Mouse (Mus musculus) left cerebral cortex, adult 6 months (tissue): ENCODE data around the gene Cep78. TPM values are rescaled to one million over a fixed set of nuclear protein-coding genes. Genes with fewer than 3 reads are reported as not detected.

ENCODE experiments used
- long read RNA-seq, 2 experiments: library from polyadenylated mRNA; unstranded; transcript quantifications; one replicate each; pipeline ENCODE4 v2.0.0; 2019 to 2020
- polyA plus RNA-seq: library from polyadenylated mRNA; unstranded; fragments of <200 nt; fragmentation: Nextera tagmentation; gene quantifications from 2 replicates; pipeline ENCODE4 v1.2.3, GENCODE M21; 2021

Cep78 gene
- polyA plus RNA-seq = 3.7 and 3.8 TPM in 2 replicates
- long read RNA-seq, experiment 1, transcript Cep78-201 (15 exons, 2,548 nt) = major isoform, 16 of 37 reads
- long read RNA-seq, experiment 1, partial matches to known transcripts = 8 of 37 reads
- long read RNA-seq, experiment 1, other reads (novel, unspliced or antisense) = 11 of 37 reads
- long read RNA-seq, experiment 2, partial matches to known transcripts = 1 of 3 reads
- long read RNA-seq, experiment 2, other reads (novel, unspliced or antisense) = 2 of 3 reads

GRCm38 (mm10) chr19:15984449-15985171 is at the start of gene Cep78:
Gene Cep78, minus strand, starts transcription at chr19:15984989.

GRCm38 (mm10) chr19:15947237-15947636 is 37.6 kb downstream of the Cep78 start, which contains the start of gene Psat1:
Gene Psat1, minus strand, starts transcription at chr19:15947337.

Other genes with a start within 250 kb of the Cep78 start
- gene Psat1, start 37.7 kb downstream of the Cep78 start, polyA plus RNA-seq = 134 and 139 TPM in 2 replicates
- 22.2 and 40.4 TPM in 2 replicates for gene Gnaq, start 147.8 kb upstream of the Cep78 start, polyA plus RNA-seq